Mouse (Mus musculus): ENCODE data around the gene Olfr10. TPM values are rescaled to one million over a fixed set of nuclear protein-coding genes. Genes with fewer than 3 reads are reported as not detected.

Gene Olfr10
- total and polyA plus RNA-seq, 2 experiments from 2014 or later, result 0.10 TPM; not detected in 1

- Histone ChIP-seq H3K27me3 (ENCODE audit: insufficient read depth, low read length) (no peaks in the 10 kb centered on the region), H3K9ac (no peak overlapping the region), H3K36me3 (ENCODE audit: insufficient read depth) (peaks cover 18% of the 10 kb centered on the region; the same call in 1 of the 2 replicates), H3K4me1 (ENCODE audit: insufficient read depth) (no peaks in the 10 kb centered on the region), H3K27ac (ENCODE audit: low read depth, low read length) (no peak overlapping the region), H3K9me3 (ENCODE audit: low read length) (no peaks in the 10 kb centered on the region), H3K4me3 (ENCODE audit: low read depth, low read length) (no peak overlapping the region), H3K4me2 (ENCODE audit: low read depth) (no peak overlapping the region)
- ATAC-seq (no peak), DNase-seq (no peak)
- no peak for TF ChIP-seq CTCF (IDR thresholded peaks at IDR 0.05; ENCODE audit: low read depth)
- 91% methylated on average over 7 of the region's 7 CpGs for WGBS
Measured at GRCm38 (mm10) chr11:49264081-49264480, 40.5 kb upstream of the Olfr10 start.

GRCm38 (mm10) chr11:49264622-49265021, 39.9 kb upstream of the Olfr10 start:
- WGBS, result 66% methylated on average over 11 of the region's 11 CpGs
- Histone ChIP-seq H3K4me1 (ENCODE audit: insufficient read depth) (no peaks in the 10 kb centered on the region), H3K4me3 (ENCODE audit: low read depth, low read length) (no peak overlapping the region), H3K9me3 (ENCODE audit: low read length) (no peaks in the 10 kb centered on the region), H3K27ac (ENCODE audit: low read depth, low read length) (no peak overlapping the region), H3K27me3 (ENCODE audit: insufficient read depth, low read length) (no peaks in the 10 kb centered on the region), H3K4me2 (ENCODE audit: low read depth) (no peak overlapping the region), H3K9ac (no peak overlapping the region), H3K36me3 (ENCODE audit: insufficient read depth) (peaks cover 18% of the 10 kb centered on the region; the same call in 1 of the 2 replicates)
- ATAC-seq (no peak), DNase-seq (no peak)
- no peak for TF ChIP-seq CTCF (IDR thresholded peaks at IDR 0.05; ENCODE audit: low read depth)

- DNase-seq, result no peak
Measured at GRCm38 (mm10) chr11:49265101-49265500, 39.4 kb upstream of the Olfr10 start.

GRCm38 (mm10) chr11:49266671-49267070, 37.9 kb upstream of the Olfr10 start:
- 0 out of 2 replicates have a peak, but pooled peaks cover 7% of the 10 kb centered on the region for H3K36me3 ChIP-seq (ENCODE audit: insufficient read depth)

More at GRCm38 (mm10) chr11:49265101-49265500, 39.4 kb upstream of the Olfr10 start:
- Histone ChIP-seq H3K4me3 (ENCODE audit: low read depth, low read length) (no peak overlapping the region), H3K27me3 (ENCODE audit: insufficient read depth, low read length) (no peaks in the 10 kb centered on the region), H3K9ac (no peak overlapping the region), H3K27ac (ENCODE audit: low read depth, low read length) (no peak overlapping the region), H3K4me2 (ENCODE audit: low read depth) (no peak overlapping the region), H3K36me3 (ENCODE audit: insufficient read depth) (peaks cover 18% of the 10 kb centered on the region; the same call in 1 of the 2 replicates), H3K4me1 (ENCODE audit: insufficient read depth) (no peaks in the 10 kb centered on the region), H3K9me3 (ENCODE audit: low read length) (no peaks in the 10 kb centered on the region)
- ATAC-seq, result no peak
- WGBS, result 87% methylated on average over 8 of the region's 8 CpGs
- no peak for TF ChIP-seq CTCF (IDR thresholded peaks at IDR 0.05; ENCODE audit: low read depth)

GRCm38 (mm10) chr11:49267316-49267715, 37.2 kb upstream of the Olfr10 start:
- Histone ChIP-seq H3K9me3 (ENCODE audit: low read length) (no peaks in the 10 kb centered on the region), H3K36me3 (ENCODE audit: insufficient read depth) (0 out of 2 replicates have a peak, but pooled peaks cover under 1% of the 10 kb centered on the region), H3K9ac (no peak overlapping the region), H3K27ac (ENCODE audit: low read depth, low read length) (no peak overlapping the region), H3K4me3 (ENCODE audit: low read depth, low read length) (no peak overlapping the region), H3K4me2 (ENCODE audit: low read depth) (no peak overlapping the region), H3K4me1 (ENCODE audit: insufficient read depth) (no peaks in the 10 kb centered on the region), H3K27me3 (ENCODE audit: insufficient read depth, low read length) (no peaks in the 10 kb centered on the region)
- DNase-seq (no peak), ATAC-seq (no peak)
- TF ChIP-seq CTCF (IDR thresholded peaks at IDR 0.05; ENCODE audit: low read depth), result no peak
- WGBS, result 82% methylated on average over 10 of the region's 10 CpGs

More at GRCm38 (mm10) chr11:49266671-49267070, 37.9 kb upstream of the Olfr10 start:
- ATAC-seq (no peak), DNase-seq (no peak)
- WGBS, result 88% methylated on average over 6 of the region's 6 CpGs
- H3K27me3 ChIP-seq (ENCODE audit: insufficient read depth, low read length), result no peaks in the 10 kb centered on the region
- no peak overlapping the region for H3K27ac ChIP-seq (ENCODE audit: low read depth, low read length)
- TF ChIP-seq CTCF (IDR thresholded peaks at IDR 0.05; ENCODE audit: low read depth), result no peak
- no peak overlapping the region for H3K9ac ChIP-seq
- no peaks in the 10 kb centered on the region for H3K4me1 ChIP-seq (ENCODE audit: insufficient read depth)
- H3K4me2 ChIP-seq (ENCODE audit: low read depth), result no peak overlapping the region
- no peaks in the 10 kb centered on the region for H3K9me3 ChIP-seq (ENCODE audit: low read length)
- H3K4me3 ChIP-seq (ENCODE audit: low read depth, low read length), result no peak overlapping the region

GRCm38 (mm10) chr11:49267970-49268579, 36.5 kb upstream of the Olfr10 start:
- H3K9me3 ChIP-seq (ENCODE audit: low read length), result no peaks in the 10 kb centered on the region
- H3K27ac ChIP-seq (ENCODE audit: low read depth, low read length), result no peak overlapping the region
- no peaks in the 10 kb centered on the region for H3K4me1 ChIP-seq (ENCODE audit: insufficient read depth)
- 82% methylated on average over 15 of the region's 15 CpGs for WGBS
- no peak overlapping the region for H3K4me2 ChIP-seq (ENCODE audit: low read depth)
- no peak overlapping the region for H3K4me3 ChIP-seq (ENCODE audit: low read depth, low read length)
- no peaks in the 10 kb centered on the region for H3K27me3 ChIP-seq (ENCODE audit: insufficient read depth, low read length)
- no peak for TF ChIP-seq CTCF (IDR thresholded peaks at IDR 0.05; ENCODE audit: low read depth)
- no peak overlapping the region for H3K9ac ChIP-seq
- H3K36me3 ChIP-seq (ENCODE audit: insufficient read depth), result no peaks in the 10 kb centered on the region
- DNase-seq, result no peak
- no peak for ATAC-seq

GRCm38 (mm10) chr11:49269761-49270160, 34.8 kb upstream of the Olfr10 start:
- H3K36me3 ChIP-seq (ENCODE audit: insufficient read depth), result no peaks in the 10 kb centered on the region
- no peak for TF ChIP-seq CTCF (IDR thresholded peaks at IDR 0.05; ENCODE audit: low read depth)
- H3K4me3 ChIP-seq (ENCODE audit: low read depth, low read length), result no peak overlapping the region
- H3K4me1 ChIP-seq (ENCODE audit: insufficient read depth), result no peaks in the 10 kb centered on the region
- H3K9me3 ChIP-seq (ENCODE audit: low read length), result no peaks in the 10 kb centered on the region
- WGBS, result 95% methylated on average over 9 of the region's 9 CpGs
- no peak overlapping the region for H3K9ac ChIP-seq
- ATAC-seq (no peak), DNase-seq (no peak)
- no peaks in the 10 kb centered on the region for H3K27me3 ChIP-seq (ENCODE audit: insufficient read depth, low read length)
- no peak overlapping the region for H3K4me2 ChIP-seq (ENCODE audit: low read depth)
- H3K27ac ChIP-seq (ENCODE audit: low read depth, low read length), result no peak overlapping the region
